Mouse (Mus musculus): Measurements from ENCODE around the gene A730061H03Rik.

The A730061H03Rik gene

GRCm38 (mm10) chr14:55544334-55544733 is 15.9 kb downstream of the A730061H03Rik start:
- no peak for DNase-seq

- peak; percentile 26 for DNase-seq
Measured at GRCm38 (mm10) chr14:55542268-55542667, 17.9 kb downstream of the A730061H03Rik start.

- DNase-seq = peak; percentile 72
Measured at GRCm38 (mm10) chr14:55540787-55541321, 19.4 kb downstream of the A730061H03Rik start.

GRCm38 (mm10) chr14:55540067-55540786 is 20.0 kb downstream of the A730061H03Rik start, which contains the start of gene Pck2:
TSS of gene Pck2 (plus strand) at chr14:55540266.
- peak; percentile 96 for DNase-seq

- DNase-seq = peak; percentile 65
Measured at GRCm38 (mm10) chr14:55536116-55536745, 24.0 kb downstream of the A730061H03Rik start.

GRCm38 (mm10) chr14:55527940-55528339 is 32.3 kb downstream of the A730061H03Rik start:
- peak; percentile 48 for DNase-seq

GRCm38 (mm10) chr14:55526674-55527073 is 33.5 kb downstream of the A730061H03Rik start:
- no peak for DNase-seq

GRCm38 (mm10) chr14:55524785-55525184 is 35.4 kb downstream of the A730061H03Rik start, which contains the start of gene Nrl:
TSS of gene Nrl (minus strand) at chr14:55524981.
- DNase-seq = no peak

- DNase-seq = no peak
Measured at GRCm38 (mm10) chr14:55524062-55524461, 36.1 kb downstream of the A730061H03Rik start.

GRCm38 (mm10) chr14:55520451-55521361 is 39.5 kb downstream of the A730061H03Rik start:
- DNase-seq = no peak

- DNase-seq = no peak
Measured at GRCm38 (mm10) chr14:55519604-55520003, 40.6 kb downstream of the A730061H03Rik start.

- no peak for DNase-seq
Measured at GRCm38 (mm10) chr14:55518897-55519296, 41.3 kb downstream of the A730061H03Rik start.

GRCm38 (mm10) chr14:55515846-55516245 is 44.4 kb downstream of the A730061H03Rik start:
- no peak for DNase-seq

- no peak for DNase-seq
Measured at GRCm38 (mm10) chr14:55513927-55514326, 46.3 kb downstream of the A730061H03Rik start.

- DNase-seq = no peak
Measured at GRCm38 (mm10) chr14:55511037-55511436, 49.2 kb downstream of the A730061H03Rik start.

- DNase-seq = no peak
Measured at GRCm38 (mm10) chr14:55510125-55510731, 50.0 kb downstream of the A730061H03Rik start, which contains the start of gene Cpne6. TSS of gene Cpne6 (plus strand) at chr14:55510445.

Data from liver (tissue).